Mouse (Mus musculus): ENCODE data around the gene Sesn1.

The Sesn1 gene

GRCm38 (mm10) chr10:41866069-41866837 is 56.5 kb downstream of the Sesn1 start:
- intact Hi-C loops (cut with DNase I): no loop called here

- intact Hi-C loops (cut with DNase I): no loop called here
Observed at GRCm38 (mm10) chr10:41866838-41867154, 57.1 kb downstream of the Sesn1 start.

- intact Hi-C loops (cut with DNase I): no loop called here
Observed at GRCm38 (mm10) chr10:41867956-41868355, 58.2 kb downstream of the Sesn1 start.

- intact Hi-C loops (cut with DNase I): no loop called here
Observed at GRCm38 (mm10) chr10:41870101-41870500, 60.4 kb downstream of the Sesn1 start.

GRCm38 (mm10) chr10:41871564-41871963 is 61.8 kb downstream of the Sesn1 start:
- intact Hi-C loops (cut with DNase I): no loop called here

- intact Hi-C loops (cut with DNase I): no loop called here
Observed at GRCm38 (mm10) chr10:41875624-41876023, 65.9 kb downstream of the Sesn1 start.

GRCm38 (mm10) chr10:41878344-41878743 is 68.6 kb downstream of the Sesn1 start:
- intact Hi-C loops (cut with DNase I): no loop called here

GRCm38 (mm10) chr10:41879675-41880074 is 69.9 kb downstream of the Sesn1 start:
- intact Hi-C loops (cut with DNase I): no loop called here

GRCm38 (mm10) chr10:41880206-41880605 is 70.5 kb downstream of the Sesn1 start:
- intact Hi-C loops (cut with DNase I): no loop called here

- intact Hi-C loops (cut with DNase I): no loop called here
Observed at GRCm38 (mm10) chr10:41880777-41881176, 71.0 kb downstream of the Sesn1 start.

GRCm38 (mm10) chr10:41881438-41881837 is 71.7 kb downstream of the Sesn1 start:
- intact Hi-C loops (cut with DNase I): no loop called here

GRCm38 (mm10) chr10:41883741-41884575 is 74.2 kb downstream of the Sesn1 start:
- intact Hi-C loops (cut with DNase I): no loop called here

- intact Hi-C loops (cut with DNase I): loop anchor here (5.0 kb wide), 1 partner anchor 55 kb away; no protein-coding TSS in a partner anchor
Observed at GRCm38 (mm10) chr10:41887080-41887821, 77.5 kb downstream of the Sesn1 start.

GRCm38 (mm10) chr10:41888365-41888941 is 78.7 kb downstream of the Sesn1 start:
- intact Hi-C loops (cut with DNase I): loop anchor here (5.0 kb wide), 1 partner anchor 56 kb away; no protein-coding TSS in a partner anchor

GRCm38 (mm10) chr10:41889566-41889965 is 79.8 kb downstream of the Sesn1 start:
- intact Hi-C loops (cut with DNase I): loop anchor here (5.0 kb wide), 1 partner anchor 57 kb away; no protein-coding TSS in a partner anchor

- intact Hi-C loops (cut with DNase I): no loop called here
Observed at GRCm38 (mm10) chr10:41890537-41890936, 80.8 kb downstream of the Sesn1 start.

GRCm38 (mm10) chr10:41891312-41891711 is 81.6 kb downstream of the Sesn1 start:
- intact Hi-C loops (cut with DNase I): no loop called here

GRCm38 (mm10) chr10:41893433-41894411 is 84.0 kb downstream of the Sesn1 start:
- intact Hi-C loops (cut with DNase I): no loop called here

- intact Hi-C loops (cut with DNase I): no loop called here
Observed at GRCm38 (mm10) chr10:41896425-41896824, 86.7 kb downstream of the Sesn1 start.

- intact Hi-C loops (cut with DNase I): no loop called here
Observed at GRCm38 (mm10) chr10:41896865-41897264, 87.1 kb downstream of the Sesn1 start.

Data from adrenal gland (tissue).